Mouse (Mus musculus): Measurements from ENCODE around the gene Senp7. TPM values are rescaled to one million over a fixed set of nuclear protein-coding genes. Genes with fewer than 3 reads are reported as not detected.
"Not testable (repeated sequence)": the region's sequence is repeated elsewhere in the genome, so short reads cannot be mapped to it uniquely, and the experiment has no call there.

Gene Senp7
- polyA plus RNA-seq, 1 experiment from 2014 or later: 56.5 TPM

GRCm38 (mm10) chr16:56071317-56072232, 23.4 kb downstream of the Senp7 start:
- Histone ChIP-seq H3K4me1 (peaks cover 11% of the 10 kb centered on the region), H3K27me3 (no peaks in the 10 kb centered on the region), H3K9me3 (no peaks in the 10 kb centered on the region), H3K36me3 (no peaks in the 10 kb centered on the region), H3K4me3 (no peak overlapping the region), H3K27ac (replicated peaks) (no peak overlapping the region), H3K9ac (replicated peaks) (no peak overlapping the region), H3K4me2 (replicated peaks) (no peak overlapping the region)
- 45% methylated on average over 5 of the region's 5 CpGs for WGBS
- ATAC-seq (ENCODE audit: low FRiP score, low read depth): no peak

DNA sequence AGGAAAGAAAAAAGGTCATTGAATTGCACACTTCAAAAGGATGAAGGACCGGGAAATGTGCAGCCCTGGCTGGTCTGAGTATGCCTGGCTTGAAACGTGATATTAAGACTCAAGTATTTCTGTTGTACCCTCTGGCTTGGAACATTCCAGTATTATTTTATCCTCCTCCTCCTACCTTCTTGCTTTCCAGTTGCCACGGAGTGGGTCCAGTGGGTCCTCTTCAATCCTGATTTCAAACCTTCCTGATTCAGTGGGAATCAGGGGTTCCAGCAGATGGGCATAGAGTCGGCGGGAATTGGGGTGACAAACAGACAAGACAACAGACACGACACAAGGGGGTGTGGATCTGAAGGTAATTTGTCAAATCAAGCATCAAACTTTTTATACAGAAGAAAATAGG, 24.4 kb downstream of the Senp7 start:
- H3K9ac ChIP-seq (replicated peaks): no peak overlapping the region
- no peak overlapping the region for H3K27ac ChIP-seq (replicated peaks)
- no peaks in the 10 kb centered on the region for H3K9me3 ChIP-seq
- no peaks in the 10 kb centered on the region for H3K27me3 ChIP-seq
- H3K36me3 ChIP-seq: no peaks in the 10 kb centered on the region
- 79% methylated on average over 6 of the region's 6 CpGs for WGBS
- no peak for ATAC-seq (ENCODE audit: low FRiP score, low read depth)
- H3K4me2 ChIP-seq (replicated peaks): no peak overlapping the region
- H3K4me1 ChIP-seq: peaks cover 14% of the 10 kb centered on the region
- no peak overlapping the region for H3K4me3 ChIP-seq

GRCm38 (mm10) chr16:56073150-56073549, 25.0 kb downstream of the Senp7 start:
- H3K4me1 ChIP-seq: peaks cover 14% of the 10 kb centered on the region
- 90% methylated on average over 6 of the region's 6 CpGs for WGBS
- H3K4me2 ChIP-seq (replicated peaks); H3K4me3 ChIP-seq; H3K9me3 ChIP-seq; H3K36me3 ChIP-seq; H3K27ac ChIP-seq (replicated peaks); ATAC-seq (ENCODE audit: low FRiP score, low read depth); H3K27me3 ChIP-seq; H3K9ac ChIP-seq (replicated peaks): not testable (repeated sequence)

DNA sequence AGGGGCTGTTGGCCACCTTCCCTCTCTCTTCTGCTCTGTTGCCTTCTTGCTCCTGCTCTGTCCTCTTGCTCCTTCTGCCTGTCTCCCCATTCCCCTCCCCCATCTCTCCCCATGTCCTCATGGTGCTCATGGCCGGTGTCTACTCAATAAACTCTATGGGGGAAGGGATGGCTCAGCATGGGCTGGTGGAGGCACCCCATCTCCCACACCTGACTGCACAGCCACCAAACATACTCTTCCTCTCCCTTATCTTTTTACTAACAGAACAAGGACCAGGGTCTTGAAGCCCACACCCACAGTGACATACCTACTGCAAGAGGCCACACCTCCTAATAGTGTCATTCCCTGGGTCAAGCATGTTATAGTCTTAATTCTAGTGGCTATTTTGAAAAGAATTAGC, 26.0 kb downstream of the Senp7 start:
- Histone ChIP-seq H3K4me1 (peaks cover 14% of the 10 kb centered on the region), H3K9ac (replicated peaks) (no peak overlapping the region), H3K27me3 (no peaks in the 10 kb centered on the region), H3K4me2 (replicated peaks) (no peak overlapping the region), H3K36me3 (no peaks in the 10 kb centered on the region), H3K9me3 (no peaks in the 10 kb centered on the region), H3K27ac (replicated peaks) (no peak overlapping the region), H3K4me3 (no peak overlapping the region)
- 95% methylated on average over 1 of the region's 1 CpGs for WGBS
- ATAC-seq (ENCODE audit: low FRiP score, low read depth): no peak

- ATAC-seq (ENCODE audit: low FRiP score, low read depth): no peak
- Histone ChIP-seq H3K9ac (replicated peaks) (no peak overlapping the region), H3K4me2 (replicated peaks) (0 out of 2 replicates have a peak overlapping the region, but pooled peaks have one; percentile 58), H3K9me3 (no peaks in the 10 kb centered on the region), H3K4me1 (peaks cover 14% of the 10 kb centered on the region), H3K4me3 (no peak overlapping the region), H3K36me3 (no peaks in the 10 kb centered on the region), H3K27me3 (no peaks in the 10 kb centered on the region), H3K27ac (replicated peaks) (peak overlapping the region; percentile 96; the same call in 1 of the 2 replicates)
- WGBS: 86% methylated on average over 5 of the region's 5 CpGs
Measured at GRCm38 (mm10) chr16:56074565-56074964, 26.4 kb downstream of the Senp7 start.

DNA sequence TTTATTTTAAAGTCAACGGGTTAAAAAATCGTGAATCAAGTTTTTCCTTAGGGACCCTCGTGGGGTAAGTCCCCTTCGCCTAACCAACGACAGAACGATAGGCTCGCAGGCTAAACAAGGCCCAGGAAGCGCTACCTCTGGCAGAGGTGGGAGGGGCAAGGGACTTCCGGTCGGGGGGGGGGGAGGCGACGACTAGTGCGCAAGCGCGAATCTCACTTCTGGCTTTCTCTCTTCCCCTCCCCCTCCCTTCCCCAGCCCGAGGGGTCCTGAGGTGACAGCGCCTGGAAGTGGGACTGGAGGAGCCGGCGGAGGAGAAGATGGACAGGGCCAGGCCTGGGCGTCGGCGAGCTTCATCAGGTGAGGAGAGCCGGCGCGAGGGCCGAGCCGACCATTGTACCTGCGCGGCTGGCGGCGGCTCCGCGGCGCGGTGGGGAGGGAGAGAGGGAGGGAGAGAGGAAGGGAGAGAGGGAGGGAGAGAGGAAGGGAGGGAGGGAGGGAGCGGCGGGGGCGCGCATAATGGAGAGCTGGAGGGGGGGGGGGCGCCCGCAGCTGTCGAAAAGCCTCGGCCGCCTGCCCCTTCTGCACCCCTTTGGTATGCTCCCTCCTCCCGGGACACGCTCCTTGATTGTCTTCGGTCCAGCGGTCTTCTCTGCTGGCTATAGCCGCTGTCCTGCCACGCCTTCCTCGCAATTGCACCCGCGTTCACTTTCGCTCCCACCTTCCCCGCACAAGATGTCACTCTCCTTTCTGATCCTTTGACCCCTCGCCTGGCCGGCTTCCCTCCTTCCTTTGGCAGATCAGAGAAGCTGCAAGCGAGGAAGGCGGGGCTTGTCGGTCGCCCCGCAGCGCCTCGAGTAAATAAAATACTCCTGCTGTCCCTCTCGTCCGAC, 27.3 kb downstream of the Senp7 start:
- Histone ChIP-seq H3K4me1 (peaks cover 14% of the 10 kb centered on the region), H3K4me2 (replicated peaks) (peak overlapping the region; percentile 58), H3K9ac (replicated peaks) (peak overlapping the region; percentile 79), H3K9me3 (no peaks in the 10 kb centered on the region), H3K27me3 (no peaks in the 10 kb centered on the region), H3K4me3 (peak overlapping the region; percentile 74), H3K36me3 (no peaks in the 10 kb centered on the region), H3K27ac (replicated peaks) (peak overlapping the region; percentile 96)
- ATAC-seq (ENCODE audit: low FRiP score, low read depth): peak; percentile 93
- WGBS: under 1% methylated on average over 41 of the region's 66 CpGs

DNA sequence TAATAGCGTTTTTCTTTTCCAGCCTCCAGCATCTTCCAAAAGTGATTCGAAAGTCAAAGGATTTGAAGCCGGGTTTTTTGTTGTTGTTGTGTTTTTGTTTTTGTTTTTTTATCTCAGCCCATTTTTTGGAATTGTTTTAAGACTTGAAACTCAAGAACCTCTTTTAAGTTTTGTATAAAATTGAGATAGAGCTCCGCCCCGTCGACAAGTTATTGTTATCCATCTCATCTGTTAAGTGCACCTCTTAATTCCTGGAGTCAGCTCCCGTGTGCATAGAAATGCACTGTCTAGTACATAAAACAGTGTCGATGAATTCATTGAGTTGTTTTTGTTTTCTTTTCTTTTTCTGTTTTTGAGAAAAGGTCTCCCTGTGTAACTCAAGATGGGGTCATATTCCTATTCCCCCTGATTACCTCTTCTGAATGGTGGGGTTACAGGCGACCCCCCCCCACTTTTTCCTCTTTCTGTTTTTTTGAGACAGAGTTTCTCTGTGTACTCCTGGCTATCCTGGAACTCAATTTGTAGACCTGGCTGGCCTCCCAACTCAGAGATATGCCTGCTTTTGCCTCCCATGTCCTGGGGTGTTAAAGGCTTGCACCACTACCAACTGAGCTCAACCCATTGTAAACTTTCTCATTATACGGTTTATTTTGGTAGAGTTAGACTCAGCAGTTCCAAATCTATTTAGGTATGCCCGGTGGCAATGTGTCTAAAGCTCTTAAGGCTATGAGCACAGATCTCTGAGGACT, 28.2 kb downstream of the Senp7 start:
- Histone ChIP-seq H3K4me1 (peaks cover 14% of the 10 kb centered on the region), H3K9ac (replicated peaks) (peak overlapping the region; percentile 79), H3K27ac (replicated peaks) (peak overlapping the region; percentile 96), H3K36me3 (no peaks in the 10 kb centered on the region), H3K27me3 (no peaks in the 10 kb centered on the region), H3K9me3 (no peaks in the 10 kb centered on the region), H3K4me3 (peak overlapping the region; percentile 74), H3K4me2 (replicated peaks) (peak overlapping the region; percentile 58)
- 9% methylated on average over 11 of the region's 11 CpGs for WGBS
- no peak for ATAC-seq (ENCODE audit: low FRiP score, low read depth)

DNA sequence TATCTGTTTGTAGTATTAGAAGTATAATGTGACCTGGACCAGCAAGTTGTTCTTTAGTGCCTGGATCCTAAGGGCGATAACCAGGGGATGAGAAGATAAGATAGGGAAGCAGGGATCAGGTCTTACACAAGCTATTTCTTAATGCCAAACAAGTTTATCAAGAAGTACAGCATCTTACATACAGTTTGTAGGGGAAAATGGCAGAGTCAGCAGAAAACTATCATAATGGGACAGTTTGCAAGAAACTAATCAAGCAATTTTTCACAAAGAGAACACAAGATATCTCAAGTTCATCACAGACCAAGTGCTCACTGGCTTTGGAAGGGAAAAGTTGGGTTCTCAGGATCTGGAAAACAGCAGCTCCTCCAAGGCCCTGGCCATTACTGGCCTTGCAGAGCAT, 31.3 kb downstream of the Senp7 start:
- no peak overlapping the region for H3K9ac ChIP-seq (replicated peaks)
- no peak overlapping the region for H3K4me3 ChIP-seq
- H3K27ac ChIP-seq (replicated peaks): no peak overlapping the region
- H3K36me3 ChIP-seq: no peaks in the 10 kb centered on the region
- H3K4me1 ChIP-seq: peaks cover 13% of the 10 kb centered on the region
- no peaks in the 10 kb centered on the region for H3K9me3 ChIP-seq
- H3K27me3 ChIP-seq: no peaks in the 10 kb centered on the region
- no peak overlapping the region for H3K4me2 ChIP-seq (replicated peaks)
- 96% methylated on average over 1 of the region's 1 CpGs for WGBS
- no peak for ATAC-seq (ENCODE audit: low FRiP score, low read depth)

GRCm38 (mm10) chr16:56081691-56082090, 33.6 kb downstream of the Senp7 start:
- Histone ChIP-seq H3K4me1 (peaks cover 2% of the 10 kb centered on the region; the same call in 1 of the 2 replicates), H3K4me3 (no peak overlapping the region), H3K27me3 (no peaks in the 10 kb centered on the region), H3K9me3 (no peaks in the 10 kb centered on the region), H3K4me2 (replicated peaks) (no peak overlapping the region), H3K36me3 (peaks cover 8% of the 10 kb centered on the region; the same call in 1 of the 2 replicates), H3K27ac (replicated peaks) (no peak overlapping the region), H3K9ac (replicated peaks) (no peak overlapping the region)
- WGBS: 91% methylated on average over 4 of the region's 4 CpGs
- no peak for ATAC-seq (ENCODE audit: low FRiP score, low read depth)

DNA sequence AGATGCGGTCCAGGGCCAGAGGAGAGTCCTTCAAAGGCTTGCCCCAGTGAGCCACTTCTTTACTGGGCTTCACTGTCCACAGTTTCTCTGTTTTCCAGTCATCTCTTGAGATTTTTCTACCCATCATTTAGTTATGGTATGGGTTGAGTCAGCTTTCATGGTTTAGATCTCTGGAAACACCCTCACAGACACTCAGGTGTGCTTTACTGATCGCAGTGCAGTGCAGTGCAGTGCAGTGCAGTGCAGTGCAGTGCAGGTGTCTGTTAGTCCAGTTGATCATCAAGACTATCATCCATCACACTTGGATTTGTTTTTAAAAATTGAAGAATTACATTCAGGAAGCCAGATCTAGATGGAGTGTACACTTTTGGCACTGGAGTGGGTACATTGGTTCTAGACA, 38.2 kb downstream of the Senp7 start:
- Histone ChIP-seq H3K27me3 (no peaks in the 10 kb centered on the region), H3K4me2 (replicated peaks) (no peak overlapping the region), H3K27ac (replicated peaks) (no peak overlapping the region), H3K9ac (replicated peaks) (no peak overlapping the region), H3K4me3 (no peak overlapping the region), H3K36me3 (peaks cover 14% of the 10 kb centered on the region; the same call in 1 of the 2 replicates), H3K4me1 (no peaks in the 10 kb centered on the region), H3K9me3 (no peaks in the 10 kb centered on the region)
- 94% methylated on average over 2 of the region's 2 CpGs for WGBS
- ATAC-seq (ENCODE audit: low FRiP score, low read depth): no peak

DNA sequence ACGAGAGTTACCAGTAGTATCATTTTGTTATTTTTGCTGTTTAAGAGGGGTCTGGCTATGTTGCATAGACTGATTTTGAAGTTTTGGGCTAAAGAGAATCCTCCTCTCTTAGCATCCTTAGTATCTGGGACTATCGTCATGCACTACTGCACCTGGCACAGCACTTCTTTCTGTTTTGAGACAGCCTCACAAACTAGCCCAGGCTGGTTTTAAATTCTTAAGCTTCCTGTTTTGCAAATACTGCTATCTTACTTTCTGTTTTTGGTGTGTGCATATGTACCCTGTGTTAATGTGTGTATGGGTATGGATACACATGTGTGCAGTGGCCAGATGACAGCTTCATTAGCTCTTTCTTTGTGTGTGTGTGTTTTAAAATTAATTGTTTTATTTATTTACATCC, 42.2 kb downstream of the Senp7 start:
- no peaks in the 10 kb centered on the region for H3K27me3 ChIP-seq
- H3K4me3 ChIP-seq: no peak overlapping the region
- no peak overlapping the region for H3K27ac ChIP-seq (replicated peaks)
- H3K9ac ChIP-seq (replicated peaks): no peak overlapping the region
- no peak overlapping the region for H3K4me2 ChIP-seq (replicated peaks)
- WGBS: 98% methylated on average over 2 of the region's 2 CpGs
- H3K9me3 ChIP-seq: no peaks in the 10 kb centered on the region
- no peak for ATAC-seq (ENCODE audit: low FRiP score, low read depth)
- H3K36me3 ChIP-seq: peaks cover 14% of the 10 kb centered on the region; the same call in 1 of the 2 replicates
- H3K4me1 ChIP-seq: no peaks in the 10 kb centered on the region

All from midbrain, embryonic 12.5 days (tissue).